Mouse (Mus musculus) spleen, adult 2 months (tissue): Measurements from ENCODE around the gene Rab7. TPM values are rescaled to one million over a fixed set of nuclear protein-coding genes. Genes with fewer than 3 reads are reported as not detected.

Source experiments
- DNase-seq, 2 experiments: peaks; one replicate each; pipeline versions ENCODE4 v3.0.0 to v3.0.0-alpha.2; 2012 to 2021; ENCODE audit warnings: low spot score in 2 of 2, low read depth in 1 of 2
- H3K27ac ChIP-seq: fragments of 200-500 bp; 2 replicates; pipeline ENCODE4 v1.5.1; 2012; ENCODE audit warnings: low read length, inconsistent platforms; ENCODE audit not compliant: insufficient read depth
- H3K27me3 ChIP-seq: fragments of 200-500 bp; 2 replicates; pipeline ENCODE4 v1.6.1; 2012; ENCODE audit warnings: mild to moderate bottlenecking, moderate library complexity, low read length, inconsistent platforms; ENCODE audit not compliant: control insufficient read depth, insufficient read depth
- H3K36me3 ChIP-seq: fragments of 200-500 bp; 2 replicates; pipeline ENCODE4 v1.6.1; 2012; ENCODE audit warnings: mild to moderate bottlenecking, low read length, inconsistent platforms; ENCODE audit not compliant: control insufficient read depth, insufficient read depth
- H3K4me1 ChIP-seq: fragments of 200-500 bp; 2 replicates; pipeline ENCODE4 v1.6.1; 2011; ENCODE audit warnings: inconsistent platforms; ENCODE audit not compliant: control insufficient read depth, insufficient read depth, insufficient read length
- H3K4me3 ChIP-seq: fragments of 200-500 bp; 2 replicates; pipeline ENCODE4 v1.5.1; 2011; ENCODE audit warnings: mild to moderate bottlenecking, inconsistent platforms; ENCODE audit not compliant: insufficient read depth, insufficient read length; ENCODE audit errors: extremely low read depth
- CTCF ChIP-seq: fragments of 200-500 bp; IDR thresholded peaks from 2 replicates; pipeline ENCODE4 v1.5.1; 2011; ENCODE audit warnings: mild to moderate bottlenecking, inconsistent platforms; ENCODE audit not compliant: insufficient read depth, insufficient read length, insufficient replicate concordance; ENCODE audit errors: extremely low read depth
- POLR2A ChIP-seq: fragments of 200-500 bp; IDR thresholded peaks from 2 replicates; pipeline ENCODE4 v1.6.1; 2011; ENCODE audit warnings: low read depth, low read length, inconsistent platforms
- WGBS: fragments of 180-500 bp; shearing (Covaris S2); methylation state at CpG from one replicate; pipeline ENCODE4 v1.1.7; 2018; 5-methylcytosine and 5-hydroxymethylcytosine counted together
- polyA plus RNA-seq: library from polyadenylated mRNA; depleted of rRNA; stranded (reverse); fragments of >200 nt; gene quantifications from 2 replicates; pipeline ENCODE4 v1.2.3, GENCODE M21; 2012

The Rab7 gene
- polyA plus RNA-seq, 1 experiment = 76.4 TPM

- WGBS = 2% methylated on average over 32 of the region's 32 CpGs
- Histone ChIP-seq H3K27ac (peak overlapping the region; percentile 84), H3K4me3 (peak overlapping the region; percentile 64), H3K36me3 (no peaks in the 10 kb centered on the region), H3K4me1 (no peaks in the 10 kb centered on the region), H3K27me3 (no peaks in the 10 kb centered on the region)
- DNase-seq = peak; percentile 75 to 87
- TF ChIP-seq POLR2A (peak; percentile 65; the same call in 1 of the 2 replicates), CTCF (peak; percentile 89)
Measured at GRCm38 (mm10) chr6:88074752-88075554, 29.9 kb upstream of the Rab7 start.

GRCm38 (mm10) chr6:88071216-88071615 is 26.1 kb upstream of the Rab7 start:
- H3K27ac ChIP-seq = no peak overlapping the region
- no peaks in the 10 kb centered on the region for H3K36me3 ChIP-seq
- H3K27me3 ChIP-seq = no peaks in the 10 kb centered on the region
- 83% methylated on average over 5 of the region's 5 CpGs for WGBS
- H3K4me1 ChIP-seq = peaks cover 7% of the 10 kb centered on the region; the same call in 1 of the 2 replicates
- H3K4me3 ChIP-seq = no peak overlapping the region
- TF ChIP-seq CTCF (no peak), POLR2A (no peak)
- DNase-seq = no peak

GRCm38 (mm10) chr6:88070468-88070867 is 25.4 kb upstream of the Rab7 start:
- Histone ChIP-seq H3K36me3 (no peaks in the 10 kb centered on the region), H3K27me3 (no peaks in the 10 kb centered on the region), H3K4me1 (peaks cover 7% of the 10 kb centered on the region; the same call in 1 of the 2 replicates), H3K4me3 (no peak overlapping the region), H3K27ac (no peak overlapping the region)
- no peak for DNase-seq
- TF ChIP-seq POLR2A (no peak), CTCF (no peak)
- 75% methylated on average over 6 of the region's 6 CpGs for WGBS

GRCm38 (mm10) chr6:88068739-88069138 is 23.7 kb upstream of the Rab7 start:
- no peaks in the 10 kb centered on the region for H3K36me3 ChIP-seq
- H3K4me3 ChIP-seq = no peak overlapping the region
- H3K27ac ChIP-seq = no peak overlapping the region
- no peak for DNase-seq
- no peaks in the 10 kb centered on the region for H3K27me3 ChIP-seq
- H3K4me1 ChIP-seq = peaks cover 16% of the 10 kb centered on the region
- no peak for TF ChIP-seq POLR2A
- WGBS = 10% methylated on average over 1 of the region's 1 CpGs

GRCm38 (mm10) chr6:88067722-88068121 is 22.7 kb upstream of the Rab7 start:
- TF ChIP-seq POLR2A (no peak), CTCF (no peak)
- Histone ChIP-seq H3K27me3 (no peaks in the 10 kb centered on the region), H3K4me3 (no peak overlapping the region), H3K36me3 (no peaks in the 10 kb centered on the region), H3K27ac (no peak overlapping the region), H3K4me1 (peaks cover 16% of the 10 kb centered on the region)
- 58% methylated on average over 3 of the region's 3 CpGs for WGBS
- DNase-seq = no peak

GRCm38 (mm10) chr6:88065968-88066367 is 20.9 kb upstream of the Rab7 start:
- H3K27me3 ChIP-seq = no peaks in the 10 kb centered on the region
- WGBS = 70% methylated on average over 3 of the region's 3 CpGs
- no peak overlapping the region for H3K27ac ChIP-seq
- H3K4me3 ChIP-seq = no peak overlapping the region
- peaks cover 16% of the 10 kb centered on the region for H3K4me1 ChIP-seq
- TF ChIP-seq CTCF = no peak
- no peak for TF ChIP-seq POLR2A
- no peak for DNase-seq
- H3K36me3 ChIP-seq = no peaks in the 10 kb centered on the region

- Histone ChIP-seq H3K4me1 (peaks cover 16% of the 10 kb centered on the region), H3K4me3 (no peak overlapping the region), H3K27me3 (no peaks in the 10 kb centered on the region), H3K27ac (peak overlapping the region; percentile 40; the same call in 1 of the 2 replicates), H3K36me3 (no peaks in the 10 kb centered on the region)
- WGBS = 7% methylated on average over 4 of the region's 4 CpGs
- no peak for DNase-seq
- no peak for TF ChIP-seq CTCF
Measured at GRCm38 (mm10) chr6:88065116-88065515, 20.0 kb upstream of the Rab7 start.
